Mouse (Mus musculus): ENCODE data around the gene Rreb1. TPM values are rescaled to one million over a fixed set of nuclear protein-coding genes. Genes with fewer than 3 reads are reported as not detected.

The Rreb1 gene
- total and polyA plus RNA-seq, 3 experiments = 8.1 to 34.0 TPM; not detected in 1

DNA sequence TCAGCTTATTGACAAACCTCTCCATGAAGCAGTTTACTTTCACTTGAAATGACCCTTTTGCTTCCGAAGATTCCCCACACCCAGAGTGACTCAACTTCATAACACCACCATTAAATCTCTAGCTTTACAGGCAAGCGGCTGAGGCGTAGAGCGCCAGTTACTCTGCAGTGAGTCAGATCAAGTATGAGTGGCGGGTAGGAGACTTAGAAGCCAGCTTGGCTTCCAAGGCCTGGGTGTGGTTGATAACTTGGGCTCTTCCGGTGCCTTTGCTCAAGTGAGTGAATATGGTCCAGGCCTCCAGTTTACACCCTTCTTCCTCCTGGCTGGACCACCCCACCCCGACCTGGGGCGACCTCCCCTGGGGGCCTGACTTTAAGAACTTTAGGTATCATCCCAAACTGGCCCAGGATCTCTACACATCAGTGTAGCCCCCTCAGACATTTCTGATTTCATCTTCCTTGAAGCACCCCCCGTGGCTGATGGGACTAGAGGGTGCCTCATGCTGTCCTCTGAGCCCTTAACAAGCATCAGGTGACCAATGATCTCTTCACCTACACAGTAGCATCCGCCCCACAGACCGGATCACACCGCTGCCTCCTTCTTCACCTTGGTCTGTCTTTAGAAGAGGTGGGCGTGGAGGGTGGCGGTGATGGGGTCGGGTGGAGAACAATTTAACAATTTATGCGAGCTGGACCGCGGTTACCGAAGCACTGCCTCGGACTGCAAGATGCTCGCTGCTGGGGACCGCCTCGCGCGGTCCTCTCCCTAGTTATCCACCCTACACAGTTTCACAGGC, 651 bp upstream of the Rreb1 start (continued):
- peak; percentile 53; the same call in 1 of the 2 replicates for TF ChIP-seq ELF1 (IDR thresholded peaks at IDR 0.05; ENCODE audit: low read depth, low read length)
- TF ChIP-seq UBTF (IDR thresholded peaks at IDR 0.05; ENCODE audit: borderline replicate concordance, insufficient read depth, low read depth, low read length) = no peak
- TF ChIP-seq SIN3A (IDR thresholded peaks at IDR 0.05; ENCODE audit: low read length) = no peak; the same call in 1 of the 2 replicates
- no peak for TF ChIP-seq MAFK (IDR thresholded peaks at IDR 0.05; ENCODE audit: borderline replicate concordance, low read depth, low read length)
- peak; percentile 84 for TF ChIP-seq TBP (IDR thresholded peaks at IDR 0.05; ENCODE audit: low read depth, low read length)
- TF ChIP-seq KAT2A (conservative IDR thresholded peaks at IDR 0.05; ENCODE audit: low read depth, low read length) = no peak
- TF ChIP-seq RCOR1 (IDR thresholded peaks at IDR 0.05; ENCODE audit: low read depth, low read length) = peak; percentile 55; the same call in 1 of the 2 replicates
- peak; percentile 32; the same call in 1 of the 2 replicates for TF ChIP-seq ZMIZ1 (IDR thresholded peaks at IDR 0.05; ENCODE audit: low read depth, low read length)
- no peak for TF ChIP-seq JUND (IDR thresholded peaks at IDR 0.05; ENCODE audit: low read depth, low read length)
- TF ChIP-seq CHD2 (IDR thresholded peaks at IDR 0.05; ENCODE audit: low read length) = no peak
- TF ChIP-seq TCF12 (IDR thresholded peaks at IDR 0.05; ENCODE audit: low read depth, low read length) = peak; percentile 81
- TF ChIP-seq CTCF (IDR thresholded peaks at IDR 0.05 in 2 of 3, conservative IDR thresholded peaks at IDR 0.05 in 1 of 3; ENCODE audit: control insufficient read depth in 1 of 3, insufficient read depth in 1 of 3, low read depth in 2 of 3, low read length in 3 of 3, poor library complexity in 1 of 3, severe bottlenecking in 1 of 3) = no peak
- peak; percentile 54 for TF ChIP-seq GATA1 (IDR thresholded peaks at IDR 0.05; ENCODE audit: low read depth, low read length)
- no peak for TF ChIP-seq BHLHE40 (IDR thresholded peaks at IDR 0.05; ENCODE audit: borderline replicate concordance, low read depth, low read length)
- peak; percentile 58 for TF ChIP-seq MYB (IDR thresholded peaks at IDR 0.05; ENCODE audit: low read depth, low read length)
- no peak for TF ChIP-seq ZNF384 (IDR thresholded peaks at IDR 0.05; ENCODE audit: low read depth, low read length)
- no peak for TF ChIP-seq USF2 (IDR thresholded peaks at IDR 0.05; ENCODE audit: borderline replicate concordance in 1 of 2, insufficient read depth in 1 of 2, low read depth in 1 of 2, low read length in 2 of 2)
- peak; percentile 42; the same call in 1 of the 2 replicates for TF ChIP-seq USF1 (IDR thresholded peaks at IDR 0.05; ENCODE audit: low read depth, low read length)

DNA sequence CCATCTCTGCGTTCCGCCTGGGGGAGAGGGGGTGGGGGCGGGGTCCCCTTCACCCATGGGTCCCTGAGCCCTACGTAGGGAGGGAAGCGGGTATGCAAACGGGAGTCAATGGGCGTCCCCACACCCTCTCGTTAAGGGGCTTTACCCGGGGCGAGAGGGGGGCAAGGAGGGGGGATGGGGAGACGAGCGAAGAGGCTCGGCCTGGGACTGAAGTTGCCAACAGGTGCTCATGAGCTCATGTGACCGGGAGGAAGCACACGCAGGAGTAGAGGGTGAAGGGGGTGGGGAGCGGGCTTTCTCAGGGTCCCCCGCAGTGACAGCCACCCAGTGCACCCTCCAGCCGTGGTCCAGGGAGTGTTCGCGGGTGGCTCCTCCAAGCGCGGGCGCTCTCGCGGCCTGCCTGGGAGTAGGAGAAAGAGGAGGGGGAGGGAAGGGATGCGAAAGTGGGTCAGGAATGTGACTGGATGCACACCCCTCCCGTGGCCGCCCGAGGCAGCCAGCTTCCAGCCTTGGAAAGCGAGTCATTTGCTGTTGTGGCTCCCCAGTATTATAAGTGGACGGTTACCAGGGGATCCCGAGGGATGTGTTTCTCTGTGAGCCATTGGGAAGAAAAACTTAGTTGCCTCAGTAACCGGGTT, 513 bp downstream of the Rreb1 start:
- peak; percentile 63 for DNase-seq (ENCODE audit: low read depth, low spot score)
- Histone ChIP-seq H3K4me3 (ENCODE audit: control insufficient read depth in 1 of 2, insufficient read depth in 1 of 2, low read depth in 2 of 2, low read length in 2 of 2) (peak overlapping the region; percentile 68 to 83), H3K27ac (ENCODE audit: control insufficient read depth, low read depth, low read length) (peak overlapping the region; percentile 81)
- TF ChIP-seq SIN3A (IDR thresholded peaks at IDR 0.05; ENCODE audit: low read length) (no peak; the same call in 1 of the 2 replicates), POLR2A (IDR thresholded peaks at IDR 0.05; ENCODE audit: control insufficient read depth in 1 of 2, insufficient read depth in 1 of 2, low read depth in 1 of 2, low read length in 2 of 2, poor library complexity in 1 of 2) (0 out of 4 replicates have a peak, but pooled peaks of 1 of the 2 experiments have one; percentile 7), POLR2AphosphoS5 (IDR thresholded peaks at IDR 0.05; ENCODE audit: borderline replicate concordance, low read depth, low read length) (no peak), TAL1 (IDR thresholded peaks at IDR 0.05; ENCODE audit: low read length) (no peak), E2F4 (IDR thresholded peaks at IDR 0.05; ENCODE audit: borderline replicate concordance, low read depth, low read length) (no peak), MYB (IDR thresholded peaks at IDR 0.05; ENCODE audit: low read depth, low read length) (no peak), NELFE (IDR thresholded peaks at IDR 0.05; ENCODE audit: low read depth, low read length) (0 out of 2 replicates have a peak, but pooled peaks have one; percentile 6), USF1 (IDR thresholded peaks at IDR 0.05; ENCODE audit: low read depth, low read length) (peak; percentile 77), GABPA (IDR thresholded peaks at IDR 0.05; ENCODE audit: low read depth, low read length) (no peak), MYC (IDR thresholded peaks at IDR 0.05; ENCODE audit: low read depth, low read length) (no peak), ZNF384 (IDR thresholded peaks at IDR 0.05; ENCODE audit: low read depth, low read length) (no peak), RAD21 (IDR thresholded peaks at IDR 0.05; ENCODE audit: low read depth, low read length) (no peak), EP300 (IDR thresholded peaks at IDR 0.05; ENCODE audit: low read depth in 1 of 2, low read length in 2 of 2) (0 out of 4 replicates have a peak, but pooled peaks of 1 of the 2 experiments have one; percentile 1), SMC3 (IDR thresholded peaks at IDR 0.05; ENCODE audit: low read depth, low read length) (no peak), JUND (IDR thresholded peaks at IDR 0.05; ENCODE audit: low read depth, low read length) (no peak), NRF1 (IDR thresholded peaks at IDR 0.05; ENCODE audit: insufficient read depth, low read depth, low read length, poor library complexity, severe bottlenecking) (no peak), CTCF (IDR thresholded peaks at IDR 0.05 in 2 of 3, conservative IDR thresholded peaks at IDR 0.05 in 1 of 3; ENCODE audit: control insufficient read depth in 1 of 3, insufficient read depth in 1 of 3, low read depth in 2 of 3, low read length in 3 of 3, poor library complexity in 1 of 3, severe bottlenecking in 1 of 3) (no peak), USF2 (IDR thresholded peaks at IDR 0.05; ENCODE audit: borderline replicate concordance in 1 of 2, insufficient read depth in 1 of 2, low read depth in 1 of 2, low read length in 2 of 2) (no peak), TCF12 (IDR thresholded peaks at IDR 0.05; ENCODE audit: low read depth, low read length) (no peak), ETS1 (IDR thresholded peaks at IDR 0.05; ENCODE audit: low read depth, low read length) (no peak)

More for the DNA sequence above, 513 bp downstream of the Rreb1 start:
- H3K79me2 ChIP-seq (ENCODE audit: control insufficient read depth, insufficient read depth, low read length, poor library complexity) = peaks cover 9% of the 10 kb centered on the region
- H3K9me3 ChIP-seq (replicated peaks; ENCODE audit: insufficient read depth, low read length) = no peaks in the 10 kb centered on the region
- H3K36me3 ChIP-seq (ENCODE audit: control insufficient read depth in 1 of 2, insufficient read depth in 2 of 2, low read length in 2 of 2) = peaks cover 0 to 16% of the 10 kb centered on the region in 2 experiments; a peak in 2 of 4 replicates
- H3K27me3 ChIP-seq (ENCODE audit: control insufficient read depth in 1 of 2, insufficient read depth in 2 of 2, low read length in 2 of 2) = no peaks in the 10 kb centered on the region
- H3K4me1 ChIP-seq (ENCODE audit: control insufficient read depth in 1 of 2, insufficient read depth in 2 of 2, low read length in 2 of 2) = peaks cover 7 to 10% of the 10 kb centered on the region in 2 experiments
- H3K9ac ChIP-seq (ENCODE audit: control insufficient read depth, low read depth, low read length, poor library complexity, severe bottlenecking) = peak overlapping the region; percentile 85
